Mouse (Mus musculus): Measurements from ENCODE around the gene Wnt2b. TPM values are rescaled to one million over a fixed set of nuclear protein-coding genes. Genes with fewer than 3 reads are reported as not detected.

The Wnt2b gene
- total RNA-seq, 2 experiments from 2014 or later: 0.31 to 0.46 TPM

- DNase-seq: no peak
Observed at GRCm38 (mm10) chr3:104896141-104896540, 65.6 kb downstream of the Wnt2b start.

Other genes with a start within 250 kb of the Wnt2b start
- 10 to 100 TPM; 34.3 to 40.8 TPM for gene Ppm1j, start 180.9 kb downstream of the Wnt2b start, total RNA-seq (2021)
- 1 to 10 TPM; 4.0 to 4.6 TPM for gene Fam19a3, start 180.1 kb downstream of the Wnt2b start, total RNA-seq (2021)
- gene Rhoc, start 173.5 kb downstream of the Wnt2b start, total RNA-seq (2021): 10 to 100 TPM; 44.8 to 66.5 TPM
- 1 to 10 TPM; 1.4 to 1.7 TPM for gene Mov10, start 143.4 kb downstream of the Wnt2b start, total RNA-seq (2021)
- gene St7l, start 97.9 kb downstream of the Wnt2b start, total RNA-seq (2021): 10 to 100 TPM; 20.7 to 21.2 TPM
- gene Capza1, start 97.4 kb downstream of the Wnt2b start, total RNA-seq (2021): 10 to 100 TPM; 27.9 to 28.1 TPM
- 1 to 10 TPM; 5.1 to 5.6 TPM for gene Cttnbp2nl, start 91.2 kb upstream of the Wnt2b start, total RNA-seq (2021)
- not detected for gene 4930564D02Rik, start 104.9 kb upstream of the Wnt2b start, total RNA-seq (2021)

Measured in gastrocnemius, postnatal 25 days (tissue).